Mouse (Mus musculus) forebrain, embryonic 14.5 days (tissue): ENCODE results near the gene Bcar1. TPM values are rescaled to one million over a fixed set of nuclear protein-coding genes. Genes with fewer than 3 reads are reported as not detected.

Experiments used
- ATAC-seq: fragments of 200-750 bp; cut with Nextera tagmentation; 2 replicates; pipeline ENCODE4 v1.8.0; 2017; ENCODE audit warnings: mild to moderate bottlenecking, moderate library complexity
- DNase-seq: peaks from one replicate; pipeline ENCODE4 v3.0.0-alpha.2; 2015; ENCODE audit warnings: low spot score
- H3K27ac ChIP-seq: fragments of 300-500 bp; sonication (generic); 2 replicates; pipeline ENCODE4 v1.5.1; 2014; ENCODE audit warnings: low read depth, mild to moderate bottlenecking, control low read depth, low read length, moderate library complexity
- H3K27me3 ChIP-seq: fragments of 300-500 bp; sonication (generic); replicated peaks from 2 replicates; pipeline ENCODE4 v1.6.1; 2014; ENCODE audit warnings: low read length, control low read depth, mixed read lengths; ENCODE audit not compliant: control insufficient read depth, insufficient read depth
- H3K36me3 ChIP-seq: fragments of 300-500 bp; sonication (generic); 2 replicates; pipeline ENCODE4 v1.6.1; 2014; ENCODE audit warnings: low read length, control low read depth; ENCODE audit not compliant: control insufficient read depth, insufficient read depth
- H3K4me1 ChIP-seq: fragments of 300-500 bp; sonication (generic); 2 replicates; pipeline ENCODE4 v1.6.1; 2014; ENCODE audit warnings: antibody characterized with exemption, low read length, control low read depth; ENCODE audit not compliant: control insufficient read depth, insufficient read depth
- H3K4me2 ChIP-seq: fragments of 300-500 bp; sonication (generic); 2 replicates; pipeline ENCODE4 v1.6.1; 2014; ENCODE audit warnings: mild to moderate bottlenecking, control low read depth, low read length
- H3K4me3 ChIP-seq: fragments of 300-500 bp; sonication (generic); 2 replicates; pipeline ENCODE4 v1.5.1; 2014; ENCODE audit warnings: low read depth, low read length, control low read depth
- H3K9ac ChIP-seq: fragments of 300-500 bp; sonication (generic); 2 replicates; pipeline ENCODE4 v1.6.1; 2014; ENCODE audit warnings: mild to moderate bottlenecking, low read length, control low read depth, moderate library complexity
- H3K9me3 ChIP-seq: fragments of 300-500 bp; sonication (generic); replicated peaks from 2 replicates; pipeline ENCODE4 v1.6.1; 2016; ENCODE audit warnings: low read length, control low read depth, mixed read lengths; ENCODE audit not compliant: control insufficient read depth
- WGBS: fragments of 180-500 bp; shearing (Covaris S2); extraction: QIAGEN DNeasy Blood & Tissue Kit; methylation state at CpG from one replicate; pipeline ENCODE4 v1.1.7; 2014; 5-methylcytosine and 5-hydroxymethylcytosine counted together
- polyA plus RNA-seq: library from polyadenylated mRNA; unstranded; fragments of >200 nt; fragmentation: Nextera tagmentation; extraction: Ambion mirVana; gene quantifications from 2 replicates; pipeline ENCODE4 v1.2.1, GENCODE M21; 2014

The Bcar1 gene
- polyA plus RNA-seq, 1 experiment from 2014 or later: 41.2 TPM

GRCm38 (mm10) chr8:111731231-111731977 lies 12.2 kb downstream of the Bcar1 start:
- Histone ChIP-seq H3K4me3 (peak overlapping the region; percentile 64), H3K4me1 (peaks cover 51% of the 10 kb centered on the region), H3K36me3 (no peaks in the 10 kb centered on the region), H3K9ac (peak overlapping the region; percentile 84), H3K4me2 (peak overlapping the region; percentile 88), H3K9me3 (no peaks in the 10 kb centered on the region), H3K27me3 (no peaks in the 10 kb centered on the region), H3K27ac (peak overlapping the region; percentile 76)
- DNase-seq: no peak
- peak; percentile 40 for ATAC-seq
- WGBS: under 1% methylated on average over 37 of the region's 39 CpGs

GRCm38 (mm10) chr8:111729233-111730170 lies 14.1 kb downstream of the Bcar1 start:
- no peak overlapping the region for H3K9ac ChIP-seq
- H3K4me3 ChIP-seq: no peak overlapping the region
- no peak overlapping the region for H3K27ac ChIP-seq
- DNase-seq (no peak), ATAC-seq (no peak)
- WGBS: 80% methylated on average over 7 of the region's 7 CpGs
- H3K4me1 ChIP-seq: peaks cover 34% of the 10 kb centered on the region
- H3K27me3 ChIP-seq: no peaks in the 10 kb centered on the region
- H3K4me2 ChIP-seq: no peak overlapping the region
- H3K9me3 ChIP-seq: no peaks in the 10 kb centered on the region
- H3K36me3 ChIP-seq: no peaks in the 10 kb centered on the region

GRCm38 (mm10) chr8:111728481-111728880 lies 15.1 kb downstream of the Bcar1 start:
- H3K9me3 ChIP-seq: no peaks in the 10 kb centered on the region
- H3K27me3 ChIP-seq: no peaks in the 10 kb centered on the region
- 75% methylated on average over 5 of the region's 5 CpGs for whole genome bisulfite sequencing
- no peak overlapping the region for H3K4me3 ChIP-seq
- no peak for DNase-seq
- no peak overlapping the region for H3K4me2 ChIP-seq
- no peak overlapping the region; the same call in 1 of the 2 replicates for H3K27ac ChIP-seq
- H3K4me1 ChIP-seq: peaks cover 29% of the 10 kb centered on the region
- H3K9ac ChIP-seq: no peak overlapping the region
- no peak for ATAC-seq
- H3K36me3 ChIP-seq: no peaks in the 10 kb centered on the region

- no peak overlapping the region for H3K4me3 ChIP-seq
- H3K4me2 ChIP-seq: no peak overlapping the region
- H3K27me3 ChIP-seq: no peaks in the 10 kb centered on the region
- DNase-seq: no peak
- no peak overlapping the region for H3K27ac ChIP-seq
- WGBS: 86% methylated on average over 4 of the region's 4 CpGs
- no peak overlapping the region for H3K9ac ChIP-seq
- ATAC-seq: no peak
- peaks cover 20% of the 10 kb centered on the region for H3K4me1 ChIP-seq
- no peaks in the 10 kb centered on the region for H3K9me3 ChIP-seq
- H3K36me3 ChIP-seq: no peaks in the 10 kb centered on the region
Observed at GRCm38 (mm10) chr8:111727553-111727952, 16.1 kb downstream of the Bcar1 start.

GRCm38 (mm10) chr8:111726102-111726900 lies 17.3 kb downstream of the Bcar1 start:
- Histone ChIP-seq H3K4me2 (no peak overlapping the region), H3K4me1 (peaks cover 15% of the 10 kb centered on the region), H3K36me3 (no peaks in the 10 kb centered on the region), H3K9me3 (no peaks in the 10 kb centered on the region), H3K27me3 (no peaks in the 10 kb centered on the region), H3K27ac (no peak overlapping the region), H3K9ac (no peak overlapping the region), H3K4me3 (no peak overlapping the region)
- DNase-seq: peak; percentile 61
- WGBS: 80% methylated on average over 7 of the region's 7 CpGs
- 0 out of 2 replicates have a peak, but pooled peaks have one; percentile 43 for ATAC-seq

- no peak overlapping the region for H3K4me3 ChIP-seq
- DNase-seq (no peak), ATAC-seq (no peak)
- no peak overlapping the region for H3K27ac ChIP-seq
- WGBS: 94% methylated on average over 6 of the region's 6 CpGs
- no peak overlapping the region for H3K4me2 ChIP-seq
- H3K9me3 ChIP-seq: no peaks in the 10 kb centered on the region
- peaks cover 9% of the 10 kb centered on the region for H3K36me3 ChIP-seq
- no peak overlapping the region for H3K9ac ChIP-seq
- no peaks in the 10 kb centered on the region for H3K27me3 ChIP-seq
- H3K4me1 ChIP-seq: peaks cover 7% of the 10 kb centered on the region; the same call in 1 of the 2 replicates
Observed at GRCm38 (mm10) chr8:111725341-111725740, 18.3 kb downstream of the Bcar1 start.

GRCm38 (mm10) chr8:111720115-111720544 lies 23.5 kb downstream of the Bcar1 start:
- no peak overlapping the region for H3K9ac ChIP-seq
- ATAC-seq (no peak), DNase-seq (no peak)
- H3K36me3 ChIP-seq: peaks cover 29% of the 10 kb centered on the region
- H3K9me3 ChIP-seq: no peaks in the 10 kb centered on the region
- 81% methylated on average over 4 of the region's 4 CpGs for WGBS
- no peak overlapping the region for H3K27ac ChIP-seq
- peaks cover 25% of the 10 kb centered on the region for H3K4me1 ChIP-seq
- no peak overlapping the region for H3K4me3 ChIP-seq
- no peak overlapping the region for H3K4me2 ChIP-seq
- no peaks in the 10 kb centered on the region for H3K27me3 ChIP-seq

GRCm38 (mm10) chr8:111718937-111719336 lies 24.7 kb downstream of the Bcar1 start:
- H3K9me3 ChIP-seq: no peaks in the 10 kb centered on the region
- H3K9ac ChIP-seq: no peak overlapping the region
- H3K27ac ChIP-seq: no peak overlapping the region; the same call in 1 of the 2 replicates
- no peaks in the 10 kb centered on the region for H3K27me3 ChIP-seq
- peaks cover 40% of the 10 kb centered on the region for H3K36me3 ChIP-seq
- DNase-seq: no peak
- no peak overlapping the region for H3K4me3 ChIP-seq
- H3K4me1 ChIP-seq: peaks cover 25% of the 10 kb centered on the region
- 61% methylated on average over 5 of the region's 5 CpGs for WGBS
- H3K4me2 ChIP-seq: no peak overlapping the region
- ATAC-seq: no peak
